Mouse (Mus musculus): ENCODE measurements at regions not wholly inside any gene's neighbourhood (a gene's known extent, or its start where the extent isn't known, plus 50 kb on each side); places are given as distances from the start of the nearest gene placed in this dataset.

DNA sequence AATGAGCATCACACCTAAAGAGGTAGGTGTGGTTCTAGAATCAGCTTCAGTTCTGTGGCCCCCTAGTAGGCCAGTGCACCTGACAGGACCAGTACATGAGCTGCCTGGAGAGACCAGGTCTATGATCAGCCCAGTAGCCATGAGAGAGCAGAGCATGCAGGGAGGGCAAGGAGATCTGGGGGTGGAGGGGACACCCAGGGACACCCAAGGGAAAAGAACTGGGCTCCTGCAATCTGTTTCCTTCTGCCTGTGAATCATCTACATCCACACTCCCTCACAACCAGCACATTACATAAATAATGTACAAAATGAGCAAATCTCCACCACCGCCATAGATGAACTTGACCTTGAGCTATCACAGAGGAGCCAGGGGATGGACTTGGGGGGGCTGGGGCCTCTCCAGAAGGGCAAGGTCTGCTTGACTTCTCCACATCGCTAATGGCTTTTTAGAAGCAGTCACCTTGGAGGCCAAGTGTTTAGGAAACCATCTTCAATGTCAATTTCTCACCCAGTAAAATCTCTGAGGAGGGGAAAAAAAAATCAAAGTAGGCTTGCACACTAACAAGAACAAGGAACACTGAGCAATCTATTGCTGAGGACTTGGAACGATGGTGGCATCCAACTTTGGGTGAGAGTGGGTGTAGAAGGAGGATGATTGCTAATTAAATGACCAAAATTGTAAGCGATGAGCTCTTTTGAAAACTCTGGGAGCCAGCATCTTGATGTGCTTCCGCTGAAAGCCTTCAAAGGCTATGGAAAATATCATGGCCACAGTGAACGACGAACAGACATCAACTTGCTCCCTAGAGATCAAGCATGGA lies 101.4 kb upstream of the Selenok start:
- TF ChIP-seq CTCF (IDR thresholded peaks at IDR 0.05; ENCODE audit: low read depth) (no peak), EP300 (IDR thresholded peaks at IDR 0.05; ENCODE audit: low read depth) (no peak)
